Mouse (Mus musculus): ENCODE results near the gene Add2.

DNA sequence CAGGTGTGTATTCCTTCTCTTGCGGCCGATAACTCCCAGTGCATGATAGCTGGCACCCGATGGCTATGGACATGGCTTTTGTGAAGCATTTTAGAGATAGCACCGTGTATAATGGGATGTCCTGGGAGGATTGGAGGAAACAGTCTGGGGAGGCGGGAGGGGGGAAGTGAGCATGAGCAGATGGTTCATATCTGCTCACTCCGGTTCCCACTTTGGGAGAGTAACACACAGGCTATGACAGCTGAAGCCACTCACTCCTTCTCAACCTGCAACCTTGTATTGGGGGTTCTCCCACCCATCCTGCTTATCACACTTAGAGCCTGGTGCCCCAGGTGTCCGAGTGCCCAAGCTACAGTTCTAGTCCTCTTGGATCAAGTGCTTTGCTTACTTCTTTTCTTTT is 41.8 kb downstream of the Add2 start:
- TF ChIP-seq CTCF (IDR thresholded peaks at IDR 0.05; ENCODE audit: low read depth) (no peak), EP300 (IDR thresholded peaks at IDR 0.05; ENCODE audit: low read depth) (no peak)

Data from liver, postnatal 0 days (tissue).